Mouse (Mus musculus) CD4-positive, CD25-positive, alpha-beta regulatory T cell, adult 2 months (primary cell): ENCODE data around the gene Tmem273.

Source experiments
- DNase-seq: peaks from one replicate; pipeline ENCODE4 v3.0.0-alpha.2; 2012; ENCODE audit warnings: low read depth, low spot score

Gene Tmem273

DNA sequence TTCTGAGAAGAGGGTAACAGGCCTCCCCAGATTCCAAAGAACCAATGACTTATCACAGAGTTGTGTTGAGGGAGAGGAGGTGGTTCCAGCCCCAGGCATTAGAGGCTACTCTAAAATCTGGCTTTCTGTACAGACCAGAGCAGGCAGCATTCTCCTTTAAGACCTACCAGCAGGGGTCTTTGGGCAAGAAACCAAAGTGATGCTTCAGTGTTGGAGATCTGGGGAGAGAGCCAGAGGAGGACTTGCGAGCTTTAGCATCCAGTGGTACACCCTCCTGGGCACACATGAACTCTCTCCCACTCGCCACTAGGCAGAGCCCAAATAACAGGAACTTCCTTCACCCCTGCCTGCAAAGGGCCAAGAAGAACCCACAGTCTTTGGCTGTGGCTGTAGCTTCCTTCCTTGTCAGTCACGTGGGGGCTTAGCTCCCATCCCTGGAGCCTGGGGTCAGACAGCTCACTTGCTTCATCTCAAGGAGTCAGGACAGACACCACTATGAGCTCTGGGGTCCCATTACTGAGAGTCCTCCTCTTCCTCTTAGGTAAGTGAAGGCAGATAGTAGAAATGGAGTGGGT, at the start of gene Tmem273:
Gene Tmem273, plus strand, starts transcription at position 408 of the 575 bp plus-strand sequence.
- peak; percentile 23 for DNase-seq

DNA sequence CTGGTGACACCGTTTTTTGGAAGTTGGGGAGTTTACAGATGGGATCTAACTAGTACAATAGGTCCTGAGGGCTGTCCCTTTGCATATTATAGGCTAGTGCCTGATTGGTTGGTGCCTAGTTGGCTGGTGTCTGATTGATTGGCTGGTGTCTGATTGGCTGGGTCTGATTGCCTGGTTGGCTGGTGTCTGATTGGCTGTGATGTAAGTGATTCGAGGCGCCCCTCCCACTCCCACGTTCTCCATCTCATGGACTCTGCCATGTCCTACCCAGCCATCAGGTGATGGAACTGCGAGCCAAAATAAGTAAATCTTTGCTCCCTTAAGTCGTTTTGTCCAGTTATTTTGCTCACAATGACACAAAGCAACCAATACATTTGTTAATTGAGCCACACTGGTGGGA, 49.2 kb upstream of the Tmem273 start:
- no peak for DNase-seq

DNA sequence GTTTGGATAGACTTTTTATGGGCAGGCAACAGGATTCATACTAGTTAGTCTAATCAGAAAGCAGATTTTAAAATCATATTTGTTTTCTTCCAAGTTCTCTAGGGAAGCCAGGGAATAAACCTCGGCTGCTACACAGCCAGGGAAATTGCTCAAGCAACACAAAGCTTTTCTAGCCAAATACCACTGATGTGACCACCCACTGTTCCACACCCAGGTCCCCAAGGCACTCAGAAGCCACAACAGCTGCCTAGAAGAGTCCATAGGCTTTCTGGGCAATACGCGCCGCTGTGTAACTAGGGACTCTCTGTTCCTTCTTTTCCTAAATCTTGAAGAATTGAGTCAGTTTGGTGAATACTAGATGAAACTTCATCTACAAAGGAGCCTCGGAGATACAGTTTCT, 47.2 kb upstream of the Tmem273 start:
- DNase-seq: no peak

DNA sequence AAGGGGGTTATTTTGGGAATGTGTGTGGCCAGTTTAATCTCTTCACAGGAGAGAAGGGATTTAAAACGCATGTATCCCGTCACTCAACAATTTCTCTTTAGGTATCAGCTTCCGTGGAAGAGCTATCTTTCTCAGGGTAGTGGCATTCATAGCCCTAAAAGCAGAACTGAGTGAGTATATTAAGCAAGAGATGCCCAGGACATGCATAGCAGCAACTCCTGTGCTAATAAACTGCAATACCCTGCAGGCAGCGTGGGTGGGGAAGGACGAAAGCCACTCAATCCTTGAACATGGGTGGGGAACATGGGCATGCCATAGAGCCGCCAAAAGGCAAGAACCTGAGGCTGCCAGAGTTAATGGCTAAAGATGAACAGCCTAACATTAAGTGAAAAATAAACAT, 37.2 kb upstream of the Tmem273 start:
- no peak for DNase-seq

DNA sequence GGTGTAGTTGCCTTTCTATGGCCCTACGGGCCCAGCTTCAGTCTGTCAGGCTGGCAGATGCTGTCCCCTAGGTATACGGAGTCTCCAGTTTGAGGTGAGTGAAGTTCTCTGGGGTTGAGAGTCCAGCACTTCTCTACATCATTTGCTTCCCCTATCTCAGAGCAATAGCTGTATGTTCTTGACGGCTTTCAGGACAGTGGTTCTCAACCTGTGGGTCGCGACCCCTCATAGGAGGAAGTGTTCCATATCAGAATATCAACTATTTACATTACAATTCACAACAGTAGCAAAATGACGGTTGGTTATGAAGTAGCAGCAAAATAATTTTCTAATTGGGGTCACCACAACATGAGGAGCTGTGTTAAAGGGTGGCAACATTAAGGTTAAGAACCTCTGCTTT, 35.0 kb upstream of the Tmem273 start:
- DNase-seq: no peak

DNA sequence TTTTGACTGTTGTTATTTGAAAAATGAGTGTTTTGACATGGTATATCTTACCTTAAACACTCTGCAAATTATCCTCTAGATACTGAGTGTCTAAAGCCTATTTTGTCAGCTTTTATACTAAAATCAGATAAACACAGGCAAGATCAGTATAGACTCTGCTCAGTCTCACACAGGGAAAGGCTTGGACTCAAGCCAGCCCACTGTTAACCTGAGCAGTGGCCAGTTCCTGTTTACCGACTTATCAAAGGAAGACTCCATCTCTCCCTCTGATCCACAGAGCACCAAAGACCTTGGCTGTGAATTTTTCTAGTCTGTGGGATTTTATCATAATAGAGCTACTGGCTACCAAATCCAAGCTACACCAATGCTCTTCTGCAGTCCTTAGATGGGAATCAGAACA, 31.5 kb upstream of the Tmem273 start:
- DNase-seq: no peak

DNA sequence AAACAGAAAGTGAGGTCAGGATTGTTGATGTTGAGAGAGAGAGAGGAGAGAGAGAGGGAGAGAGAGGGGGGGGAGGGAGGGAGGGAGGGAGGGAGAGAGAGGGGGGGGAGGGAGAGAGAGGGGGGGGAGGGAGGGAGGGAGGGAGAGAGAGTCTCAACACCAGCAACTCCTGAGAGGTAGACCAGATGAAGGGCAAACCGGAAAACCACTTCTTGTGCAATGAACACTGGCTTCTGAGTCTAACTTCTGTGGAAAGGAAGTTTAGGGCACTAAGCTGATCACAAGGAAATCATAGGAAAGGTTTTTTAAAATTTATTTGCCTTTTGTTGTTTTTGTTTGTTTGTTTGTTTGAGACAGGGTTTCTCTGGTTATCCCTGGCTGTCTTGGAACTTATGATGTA, 23.6 kb upstream of the Tmem273 start:
- no peak for DNase-seq

DNA sequence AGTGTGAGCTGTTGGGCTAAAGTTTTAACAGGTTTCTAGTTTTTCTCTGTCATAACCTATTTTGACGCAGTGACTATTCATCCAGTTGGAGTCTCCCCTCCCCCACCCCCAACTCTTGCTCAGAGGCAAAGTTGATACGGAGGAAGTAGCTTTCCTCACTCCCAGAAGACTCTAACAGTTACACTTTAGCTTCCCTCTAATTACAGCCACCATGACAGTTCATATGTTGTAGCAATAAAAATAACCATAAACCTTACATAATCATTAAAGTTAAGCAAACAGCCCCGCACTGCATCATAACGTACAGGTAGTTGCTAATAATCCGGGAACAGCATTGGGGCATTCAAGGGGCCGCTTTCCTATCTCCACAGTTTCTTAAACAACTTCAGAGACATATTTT, 15.2 kb upstream of the Tmem273 start:
- no peak for DNase-seq

DNA sequence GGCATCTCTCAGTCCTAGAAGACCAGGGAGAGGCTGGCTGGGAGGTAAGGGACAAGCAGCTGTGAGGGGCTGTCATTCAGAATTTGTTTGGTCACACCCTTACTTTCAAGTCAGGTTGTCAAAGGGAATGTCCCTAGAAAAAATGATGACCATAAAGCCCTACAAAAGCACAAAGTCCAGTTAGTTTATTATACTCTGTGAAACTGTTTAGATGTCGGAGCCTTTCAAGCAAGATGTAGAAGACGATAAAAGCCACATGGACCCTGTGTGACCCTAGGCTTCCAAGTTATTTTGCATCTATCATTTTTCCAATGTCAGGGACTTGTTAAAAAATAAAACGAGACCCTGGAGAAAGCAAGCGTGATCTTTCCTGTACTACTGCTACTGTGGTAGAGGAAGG, 13.7 kb upstream of the Tmem273 start:
- DNase-seq: no peak

DNA sequence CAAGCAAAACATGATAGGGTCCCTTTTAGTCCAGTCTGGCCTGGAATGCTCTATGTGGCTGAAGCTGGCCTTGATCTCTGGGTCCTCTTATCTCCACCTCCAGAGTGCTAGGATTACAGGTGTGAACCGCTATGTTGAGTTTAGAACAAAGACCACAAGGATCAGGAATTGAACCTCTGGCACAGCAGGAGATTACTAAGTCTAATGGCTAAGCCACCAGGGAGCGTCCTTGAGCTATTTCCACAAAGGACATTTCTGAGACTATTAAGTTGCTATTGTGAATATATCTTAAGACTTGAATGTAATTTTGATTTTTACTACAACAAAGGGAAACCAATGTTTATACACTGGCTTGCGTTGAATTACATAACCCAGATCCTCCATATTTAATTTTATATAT, 13.0 kb upstream of the Tmem273 start:
- peak; percentile 76 for DNase-seq

DNA sequence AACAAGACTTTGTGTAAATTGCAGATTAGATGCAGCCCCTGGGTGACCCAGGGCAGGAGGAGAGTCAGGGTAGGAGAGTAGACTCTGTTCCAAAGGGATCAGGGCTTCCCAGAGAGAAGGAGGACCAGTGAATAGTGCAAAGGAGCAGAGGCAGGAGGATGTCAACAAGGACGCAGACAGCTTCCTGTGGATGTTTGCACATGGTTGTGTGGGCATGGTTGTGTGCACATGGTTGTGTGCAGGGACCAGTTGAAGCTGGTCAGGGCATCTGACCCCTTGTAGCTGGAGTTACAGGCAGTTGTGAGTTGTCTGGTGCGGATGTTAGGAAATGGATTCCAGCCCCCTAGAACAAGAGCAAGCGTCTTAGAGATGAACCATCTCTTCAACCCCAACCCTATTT, 12.3 kb upstream of the Tmem273 start:
- DNase-seq: no peak

DNA sequence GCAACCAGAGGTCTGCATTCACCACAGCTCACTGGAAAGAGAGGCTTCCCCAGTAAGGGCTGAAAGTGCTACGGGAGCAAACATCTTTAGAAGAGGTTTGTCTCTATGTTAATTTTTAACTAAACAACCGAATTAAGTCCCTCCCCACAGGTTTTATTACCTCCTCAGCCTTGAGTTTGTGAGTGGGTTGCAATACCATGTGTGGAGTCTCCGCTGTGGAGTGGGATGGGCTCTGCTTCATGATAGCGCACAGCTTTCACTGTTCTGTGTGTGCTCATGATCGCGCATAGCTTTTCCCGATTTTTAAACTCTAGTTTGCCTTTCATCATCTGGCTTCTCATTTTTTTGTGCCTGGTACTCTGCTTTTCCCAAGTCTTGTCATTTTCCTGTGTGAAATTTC, 9.7 kb upstream of the Tmem273 start:
- no peak for DNase-seq

DNA sequence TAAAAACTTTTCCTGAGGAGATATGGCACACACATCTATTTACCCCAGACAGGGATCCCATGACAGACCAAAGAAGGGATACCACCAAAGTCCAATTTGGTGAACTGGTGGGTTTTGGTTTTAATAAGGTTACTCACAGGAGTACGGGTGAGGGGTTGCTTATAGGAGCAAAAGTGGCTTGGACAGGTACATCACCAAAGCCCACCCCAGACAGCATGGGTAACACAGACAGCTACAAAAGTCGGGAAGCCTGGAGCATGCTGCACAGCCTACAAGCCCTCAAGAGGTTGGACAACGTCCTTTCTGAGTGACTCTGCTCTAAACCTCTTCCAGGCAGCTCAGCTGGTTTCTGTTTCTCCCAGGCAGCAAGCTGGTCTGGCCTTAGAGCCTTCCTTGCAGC, 7.4 kb upstream of the Tmem273 start:
- no peak for DNase-seq

DNA sequence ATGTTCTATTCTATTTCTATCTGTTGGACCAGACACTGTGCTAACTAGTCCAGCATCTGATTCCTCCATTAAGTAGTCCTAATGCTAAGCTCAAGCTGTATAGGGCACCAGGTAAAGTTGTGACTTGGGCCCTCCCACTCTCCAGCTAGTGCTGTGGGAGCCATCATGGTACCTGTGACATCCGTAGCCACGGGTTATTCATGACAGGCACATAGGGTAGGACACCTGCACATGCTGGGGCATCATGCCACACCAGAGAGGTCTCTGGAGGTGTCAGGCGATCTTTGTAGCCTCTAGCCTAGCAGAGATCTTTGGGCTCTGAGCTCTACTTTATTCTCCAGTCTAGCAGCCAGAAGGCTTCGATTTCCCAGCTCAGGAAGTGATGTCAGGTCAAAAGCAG, 2.9 kb upstream of the Tmem273 start:
- no peak for DNase-seq

DNA sequence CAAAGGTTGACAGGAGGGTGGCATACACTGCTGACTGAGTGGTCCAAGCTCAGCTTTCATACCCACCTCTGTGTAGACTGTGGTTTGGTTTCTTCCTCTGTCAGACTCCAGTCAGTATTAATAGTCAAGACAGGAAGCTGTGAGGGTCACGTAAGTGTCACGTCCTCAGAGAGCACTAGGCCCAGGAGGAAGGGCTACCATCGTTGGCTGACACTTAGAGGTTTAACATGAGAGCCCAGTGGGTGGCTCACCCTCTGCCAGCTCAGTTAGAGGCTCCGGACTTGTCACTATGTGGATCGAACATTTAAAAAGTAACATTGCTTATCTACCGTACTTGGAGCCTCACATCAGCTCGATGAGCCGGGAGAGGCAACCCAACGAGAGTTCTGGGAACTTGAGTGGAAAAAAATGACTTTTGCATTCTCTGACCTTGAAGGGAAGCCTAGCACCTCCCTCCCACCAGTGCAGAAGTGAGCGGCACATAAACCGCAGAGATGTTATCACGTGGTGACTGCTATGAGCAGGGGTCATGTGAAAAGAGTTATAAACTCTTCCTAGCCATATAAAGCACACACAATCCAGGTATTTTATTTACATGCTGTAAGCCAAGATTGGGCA, 1.5 kb upstream of the Tmem273 start:
- peak; percentile 69 for DNase-seq

DNA sequence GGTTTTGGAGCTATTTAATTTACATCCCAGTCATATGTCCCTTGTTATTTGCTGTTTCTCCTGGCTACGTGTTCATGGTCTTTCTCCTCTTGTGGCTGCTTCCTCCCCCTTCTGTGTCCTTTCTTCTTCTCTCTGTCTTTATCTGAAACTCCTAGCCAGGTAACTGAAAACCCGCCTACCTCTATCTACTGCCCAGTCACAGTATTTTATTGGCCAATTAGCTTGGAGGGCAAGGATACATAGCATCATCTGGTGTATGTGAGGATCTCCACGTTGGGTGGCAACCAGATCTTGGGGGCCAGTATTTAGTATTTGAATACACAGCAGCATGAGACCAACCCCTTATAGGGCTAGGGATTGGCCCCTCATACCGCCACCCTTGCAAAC, 1.0 kb upstream of the Tmem273 start:
- peak; percentile 11 for DNase-seq

DNA sequence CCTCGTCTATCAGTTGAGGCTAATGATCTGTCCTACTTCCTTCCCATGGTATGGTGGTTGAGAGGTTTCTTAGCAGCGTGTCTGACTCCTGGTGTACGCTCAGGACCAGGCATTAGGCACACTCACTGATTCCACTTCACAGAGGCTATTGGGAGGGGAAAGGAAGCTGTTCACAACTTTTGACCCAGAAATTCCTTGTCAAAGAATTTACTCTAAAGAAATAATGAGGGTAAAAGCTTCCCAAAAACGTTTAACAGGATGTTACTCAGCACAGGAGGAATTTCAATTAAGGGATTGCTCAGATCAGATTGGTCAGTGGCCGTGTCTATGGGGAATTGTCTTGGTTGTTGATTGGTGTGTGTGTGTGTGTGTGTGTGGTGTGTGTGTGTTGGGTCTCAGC, 1.9 kb downstream of the Tmem273 start:
- DNase-seq: no peak

DNA sequence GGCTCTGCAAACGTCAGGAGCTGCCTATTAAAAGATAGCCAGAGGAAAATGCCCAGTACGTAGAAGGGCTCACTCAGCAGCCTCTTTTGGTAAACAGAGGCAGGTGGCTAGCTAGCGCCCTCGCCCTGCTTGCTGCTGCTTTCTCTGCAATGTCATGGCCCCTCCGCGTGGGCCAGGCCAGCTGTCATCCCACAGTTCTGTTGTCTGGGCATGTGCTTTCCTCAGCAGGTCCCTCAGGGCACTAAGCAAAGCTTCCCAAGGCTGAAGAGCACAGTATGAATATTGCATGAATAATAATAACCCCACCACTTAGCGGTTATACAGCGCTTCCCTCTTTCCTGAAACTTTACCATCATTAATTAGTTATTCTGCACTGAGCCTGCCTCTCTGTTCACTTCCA, 10.6 kb downstream of the Tmem273 start:
- DNase-seq: no peak

DNA sequence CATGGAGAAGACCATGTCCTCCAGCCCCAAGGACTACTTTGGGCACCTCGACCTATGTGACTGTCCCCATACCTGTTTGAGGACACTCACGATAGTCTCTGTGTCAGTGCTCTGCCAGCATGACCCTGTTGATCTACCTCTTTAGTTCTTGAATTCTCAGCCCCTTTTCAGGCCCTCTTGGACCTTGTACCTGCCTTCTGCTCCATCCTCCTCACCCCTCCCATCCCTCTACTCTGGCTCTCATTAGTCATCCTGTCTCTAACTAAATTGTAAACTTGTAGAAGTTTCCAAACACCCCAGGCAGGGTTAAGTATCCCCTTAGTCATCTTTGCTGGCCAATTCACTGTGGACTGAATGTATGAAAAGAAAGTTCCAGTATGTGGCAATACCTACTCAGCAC, 12.0 kb downstream of the Tmem273 start:
- no peak for DNase-seq

DNA sequence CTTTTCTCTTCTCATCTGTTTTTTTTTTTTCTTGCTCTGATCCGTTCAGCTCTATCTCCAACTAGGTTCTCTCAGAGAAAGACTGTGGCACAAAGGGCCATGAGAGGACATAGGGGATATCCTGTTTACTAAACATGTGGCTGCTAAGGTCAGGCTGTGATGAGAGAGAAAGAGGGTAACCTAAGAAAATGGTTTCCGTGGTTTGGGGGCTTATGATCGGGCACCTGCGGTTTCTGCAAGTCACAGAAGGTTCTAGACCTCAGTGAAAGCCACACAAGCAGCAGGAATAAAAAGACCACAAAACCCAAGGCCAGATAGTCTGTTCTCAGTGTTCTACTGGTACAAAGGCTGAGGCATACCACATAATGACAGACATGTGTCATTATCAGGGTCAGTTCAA, 12.6 kb downstream of the Tmem273 start:
- DNase-seq: peak; percentile 14

DNA sequence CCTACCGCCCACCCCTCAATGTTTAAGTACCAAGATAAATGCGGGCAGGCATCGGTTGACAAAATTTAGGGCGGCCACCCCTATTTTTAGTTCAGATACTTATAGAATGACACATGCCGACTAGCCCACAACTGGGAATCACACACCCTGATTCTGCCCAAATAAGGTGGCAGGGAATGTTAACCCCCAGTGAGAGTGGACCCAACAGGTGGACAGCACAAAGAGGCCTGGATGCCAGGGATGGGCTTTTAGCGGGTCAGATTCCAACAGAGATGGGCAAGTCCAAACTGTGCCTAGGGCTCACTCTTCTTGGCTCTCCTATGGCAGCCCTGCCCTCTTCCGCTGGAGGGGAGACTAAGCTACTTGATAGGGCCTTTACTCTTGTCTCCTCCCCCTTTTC, 14.3 kb downstream of the Tmem273 start:
- DNase-seq: no peak

DNA sequence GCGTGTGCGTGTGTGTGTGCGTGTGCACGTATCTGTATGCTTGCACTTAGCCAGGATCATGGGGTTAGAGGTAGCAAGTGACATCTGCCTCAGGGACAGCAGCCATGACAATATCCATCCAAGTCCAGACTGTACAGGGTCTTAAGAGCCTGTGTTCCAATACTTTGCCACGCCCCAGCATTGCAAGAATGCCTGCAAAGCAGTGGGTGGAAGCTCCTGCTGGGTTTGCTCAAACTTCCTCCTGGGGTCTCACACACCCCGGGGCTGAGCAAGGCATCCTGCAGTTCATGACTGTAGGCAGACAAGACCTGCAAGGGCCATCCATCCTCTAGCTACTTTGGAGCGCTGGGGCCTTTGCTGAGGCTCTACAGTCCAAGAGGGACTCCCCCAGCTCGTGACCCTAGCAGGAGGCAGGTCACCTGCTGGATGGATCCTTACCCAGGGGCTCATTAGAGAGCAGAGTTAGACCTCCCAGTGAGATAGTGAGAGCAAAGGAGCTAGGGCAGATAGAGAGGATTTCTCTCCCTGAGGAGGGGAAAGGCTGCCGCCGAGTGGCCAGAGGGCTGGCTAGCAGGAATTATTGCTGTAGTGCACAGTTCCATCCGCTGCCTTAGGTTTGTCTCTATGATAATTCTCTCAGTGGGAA, 15.4 kb downstream of the Tmem273 start:
- peak; percentile 46 for DNase-seq

DNA sequence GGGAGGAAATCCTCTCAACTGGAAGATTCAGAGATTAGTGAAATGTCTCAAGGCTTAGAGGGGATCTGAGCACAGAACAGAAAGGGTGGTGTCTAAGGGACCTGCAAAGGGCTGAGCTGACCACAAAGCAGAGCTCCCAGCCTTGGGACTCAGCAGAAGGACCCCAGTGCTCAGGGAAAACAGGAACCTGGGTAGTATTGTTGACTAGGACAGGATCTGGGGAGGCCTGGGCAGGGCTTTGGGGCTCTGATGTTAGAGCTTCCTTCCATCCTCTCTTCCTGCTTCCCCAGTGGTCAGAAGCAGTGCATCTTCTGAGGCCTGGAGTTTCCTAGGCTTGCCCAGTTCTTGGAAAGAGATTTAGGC, 15.9 kb downstream of the Tmem273 start:
- DNase-seq: no peak

DNA sequence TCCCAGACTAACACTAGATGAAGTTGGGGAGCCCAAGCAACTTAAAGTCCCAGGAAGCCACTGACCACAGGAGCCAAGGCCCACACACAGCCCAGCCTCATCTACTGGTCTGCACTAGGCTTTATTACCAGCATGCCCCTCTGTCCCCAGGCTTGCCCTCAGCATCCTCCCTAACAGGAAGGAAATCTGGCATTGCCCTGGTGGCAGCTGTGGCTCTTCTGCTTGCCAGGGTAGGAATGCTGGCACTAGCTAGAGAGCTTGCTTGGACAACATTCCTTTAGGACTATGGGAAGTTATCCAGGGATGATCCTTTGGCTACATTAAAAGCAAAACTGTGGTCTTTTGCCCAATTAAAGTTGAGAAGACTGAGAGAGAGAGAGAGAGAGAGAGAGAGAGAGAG, 24.3 kb downstream of the Tmem273 start:
- DNase-seq: no peak
